Mouse (Mus musculus): ENCODE data around the gene Crybg1.

GRCm38 (mm10) chr10:43916181-43916580 is 232.5 kb downstream of the Crybg1 start:
- TF ChIP-seq CTCF (IDR thresholded peaks at IDR 0.05) (no peak), EP300 (IDR thresholded peaks at IDR 0.05) (no peak)

Data from lung, postnatal 0 days (tissue).